Mouse (Mus musculus): Measurements from ENCODE around the gene Bach2. TPM values are rescaled to one million over a fixed set of nuclear protein-coding genes. Genes with fewer than 3 reads are reported as not detected.

Gene Bach2
- polyA plus RNA-seq, 1 experiment from 2014 or later: 6.7 TPM

DNA sequence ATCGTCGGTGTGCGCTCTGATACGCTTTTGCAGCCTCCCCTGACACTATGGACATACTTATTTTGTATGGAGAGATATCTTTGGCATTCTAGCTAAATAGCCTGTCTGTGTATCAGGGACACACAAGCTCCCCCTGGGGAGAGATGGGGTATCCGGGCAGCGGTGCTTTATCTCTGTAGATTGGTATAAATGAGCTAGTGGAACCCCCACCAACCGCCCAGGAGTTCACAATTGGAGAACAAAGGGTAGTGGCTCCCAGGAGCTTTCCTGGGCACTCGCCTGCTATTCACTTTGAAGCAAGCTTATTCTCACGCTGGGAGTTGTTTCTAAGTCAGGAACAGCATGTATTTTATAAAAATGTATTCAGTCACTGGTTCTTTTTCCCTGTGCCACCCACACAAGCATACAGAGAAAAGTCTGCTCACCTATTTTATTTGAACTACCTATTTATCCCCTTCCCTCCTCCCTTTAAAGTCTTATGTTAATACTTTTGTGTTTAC, 291.9 kb downstream of the Bach2 start:
- Histone ChIP-seq H3K9ac (ENCODE audit: low read length) (no peak overlapping the region), H3K9me3 (ENCODE audit: control insufficient read depth, low read length) (no peaks in the 10 kb centered on the region), H3K4me1 (replicated peaks; ENCODE audit: control insufficient read depth, insufficient read depth, low read length) (peaks cover 16% of the 10 kb centered on the region), H3K4me3 (ENCODE audit: low read depth, low read length) (no peak overlapping the region), H3K36me3 (ENCODE audit: control insufficient read depth, insufficient read depth, low read length) (no peaks in the 10 kb centered on the region), H3K27ac (ENCODE audit: low read depth) (peak overlapping the region; percentile 34; the same call in 1 of the 2 replicates), H3K27me3 (replicated peaks; ENCODE audit: control insufficient read depth, insufficient read depth, low read length) (no peaks in the 10 kb centered on the region), H3K4me2 (ENCODE audit: low read length) (peak overlapping the region; percentile 42)
- DNase-seq (ENCODE audit: low spot score) (peak; percentile 53), ATAC-seq (replicated peaks; ENCODE audit: low FRiP score, low TSS enrichment, low read depth) (no peak)
- 55% methylated on average over 9 of the region's 9 CpGs for WGBS

GRCm38 (mm10) chr4:32530921-32531846, 292.6 kb downstream of the Bach2 start:
- ATAC-seq (replicated peaks; ENCODE audit: low FRiP score, low TSS enrichment, low read depth): peak; percentile 64; the same call in 1 of the 2 replicates
- H3K9ac ChIP-seq (ENCODE audit: low read length): 0 out of 2 replicates have a peak overlapping the region, but pooled peaks have one; percentile 2
- no peaks in the 10 kb centered on the region for H3K9me3 ChIP-seq (ENCODE audit: control insufficient read depth, low read length)
- peak overlapping the region; percentile 15; the same call in 1 of the 2 replicates for H3K4me3 ChIP-seq (ENCODE audit: low read depth, low read length)
- peak overlapping the region; percentile 42 for H3K4me2 ChIP-seq (ENCODE audit: low read length)
- no peaks in the 10 kb centered on the region for H3K36me3 ChIP-seq (ENCODE audit: control insufficient read depth, insufficient read depth, low read length)
- 18% methylated on average over 28 of the region's 28 CpGs for WGBS
- peak overlapping the region; percentile 34 for H3K27ac ChIP-seq (ENCODE audit: low read depth)
- H3K27me3 ChIP-seq (replicated peaks; ENCODE audit: control insufficient read depth, insufficient read depth, low read length): no peaks in the 10 kb centered on the region
- H3K4me1 ChIP-seq (replicated peaks; ENCODE audit: control insufficient read depth, insufficient read depth, low read length): peaks cover 17% of the 10 kb centered on the region
- DNase-seq (ENCODE audit: low spot score): peak; percentile 65

GRCm38 (mm10) chr4:32532079-32532478, 293.5 kb downstream of the Bach2 start:
- peak overlapping the region; percentile 42 for H3K4me2 ChIP-seq (ENCODE audit: low read length)
- H3K9ac ChIP-seq (ENCODE audit: low read length): no peak overlapping the region
- no peaks in the 10 kb centered on the region for H3K9me3 ChIP-seq (ENCODE audit: control insufficient read depth, low read length)
- DNase-seq (ENCODE audit: low spot score) (no peak), ATAC-seq (replicated peaks; ENCODE audit: low FRiP score, low TSS enrichment, low read depth) (no peak)
- H3K4me1 ChIP-seq (replicated peaks; ENCODE audit: control insufficient read depth, insufficient read depth, low read length): peaks cover 24% of the 10 kb centered on the region
- no peak overlapping the region for H3K4me3 ChIP-seq (ENCODE audit: low read depth, low read length)
- no peaks in the 10 kb centered on the region for H3K36me3 ChIP-seq (ENCODE audit: control insufficient read depth, insufficient read depth, low read length)
- H3K27me3 ChIP-seq (replicated peaks; ENCODE audit: control insufficient read depth, insufficient read depth, low read length): no peaks in the 10 kb centered on the region
- peak overlapping the region; percentile 34 for H3K27ac ChIP-seq (ENCODE audit: low read depth)
- 57% methylated on average over 8 of the region's 8 CpGs for WGBS

DNA sequence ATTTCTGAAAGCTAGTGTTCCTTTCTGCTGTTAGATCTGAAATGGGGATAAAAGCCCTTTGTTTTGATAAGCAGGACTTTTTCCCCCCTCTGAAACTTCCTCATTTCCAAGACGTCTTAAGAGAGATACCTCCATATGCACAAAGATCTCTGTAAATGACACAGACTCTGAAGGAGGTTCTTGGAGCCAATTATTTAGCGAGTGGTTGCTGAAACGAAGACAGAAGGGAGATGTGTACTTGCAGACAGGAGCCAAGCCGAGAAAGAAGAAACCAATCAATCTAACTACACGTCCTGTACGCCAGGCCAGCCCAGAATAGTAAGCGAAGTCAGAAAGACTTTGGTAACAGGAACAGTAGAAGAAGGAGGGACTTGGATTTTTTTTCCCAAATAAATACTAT, 295.1 kb downstream of the Bach2 start:
- no peak overlapping the region for H3K27ac ChIP-seq (ENCODE audit: low read depth)
- ATAC-seq (replicated peaks; ENCODE audit: low FRiP score, low TSS enrichment, low read depth): no peak
- H3K9me3 ChIP-seq (ENCODE audit: control insufficient read depth, low read length): no peaks in the 10 kb centered on the region
- no peaks in the 10 kb centered on the region for H3K27me3 ChIP-seq (replicated peaks; ENCODE audit: control insufficient read depth, insufficient read depth, low read length)
- WGBS: 56% methylated on average over 7 of the region's 7 CpGs
- H3K36me3 ChIP-seq (ENCODE audit: control insufficient read depth, insufficient read depth, low read length): no peaks in the 10 kb centered on the region
- no peak overlapping the region for H3K4me3 ChIP-seq (ENCODE audit: low read depth, low read length)
- H3K9ac ChIP-seq (ENCODE audit: low read length): no peak overlapping the region
- H3K4me2 ChIP-seq (ENCODE audit: low read length): no peak overlapping the region
- H3K4me1 ChIP-seq (replicated peaks; ENCODE audit: control insufficient read depth, insufficient read depth, low read length): peaks cover 34% of the 10 kb centered on the region
- DNase-seq (ENCODE audit: low spot score): peak; percentile 38

DNA sequence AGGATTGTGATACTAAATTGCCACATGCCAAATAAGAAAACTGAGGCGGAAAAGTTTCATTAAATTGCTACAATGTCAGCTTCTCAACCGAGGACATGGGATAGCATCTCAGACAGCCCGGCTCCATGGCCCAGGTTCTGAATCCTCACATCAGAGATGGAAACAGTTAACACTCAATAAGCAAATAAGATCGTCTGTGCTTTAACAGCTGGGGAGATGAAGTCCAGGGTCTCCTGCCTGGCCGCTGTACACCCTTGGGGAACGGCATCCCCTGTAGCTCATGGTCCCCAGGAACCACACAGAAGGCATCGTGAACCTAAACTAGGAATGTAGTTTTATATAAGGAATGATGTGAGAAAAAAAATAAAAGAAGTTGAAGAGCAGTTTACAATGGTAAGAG, 297.0 kb downstream of the Bach2 start:
- ATAC-seq (replicated peaks; ENCODE audit: low FRiP score, low TSS enrichment, low read depth) (no peak), DNase-seq (ENCODE audit: low spot score) (peak; percentile 33)
- H3K27ac ChIP-seq (ENCODE audit: low read depth): no peak overlapping the region
- no peak overlapping the region for H3K4me3 ChIP-seq (ENCODE audit: low read depth, low read length)
- no peaks in the 10 kb centered on the region for H3K36me3 ChIP-seq (ENCODE audit: control insufficient read depth, insufficient read depth, low read length)
- H3K4me2 ChIP-seq (ENCODE audit: low read length): no peak overlapping the region
- H3K9me3 ChIP-seq (ENCODE audit: control insufficient read depth, low read length): no peaks in the 10 kb centered on the region
- H3K27me3 ChIP-seq (replicated peaks; ENCODE audit: control insufficient read depth, insufficient read depth, low read length): no peaks in the 10 kb centered on the region
- 71% methylated on average over 7 of the region's 7 CpGs for WGBS
- peaks cover 33% of the 10 kb centered on the region for H3K4me1 ChIP-seq (replicated peaks; ENCODE audit: control insufficient read depth, insufficient read depth, low read length)
- H3K9ac ChIP-seq (ENCODE audit: low read length): no peak overlapping the region

DNA sequence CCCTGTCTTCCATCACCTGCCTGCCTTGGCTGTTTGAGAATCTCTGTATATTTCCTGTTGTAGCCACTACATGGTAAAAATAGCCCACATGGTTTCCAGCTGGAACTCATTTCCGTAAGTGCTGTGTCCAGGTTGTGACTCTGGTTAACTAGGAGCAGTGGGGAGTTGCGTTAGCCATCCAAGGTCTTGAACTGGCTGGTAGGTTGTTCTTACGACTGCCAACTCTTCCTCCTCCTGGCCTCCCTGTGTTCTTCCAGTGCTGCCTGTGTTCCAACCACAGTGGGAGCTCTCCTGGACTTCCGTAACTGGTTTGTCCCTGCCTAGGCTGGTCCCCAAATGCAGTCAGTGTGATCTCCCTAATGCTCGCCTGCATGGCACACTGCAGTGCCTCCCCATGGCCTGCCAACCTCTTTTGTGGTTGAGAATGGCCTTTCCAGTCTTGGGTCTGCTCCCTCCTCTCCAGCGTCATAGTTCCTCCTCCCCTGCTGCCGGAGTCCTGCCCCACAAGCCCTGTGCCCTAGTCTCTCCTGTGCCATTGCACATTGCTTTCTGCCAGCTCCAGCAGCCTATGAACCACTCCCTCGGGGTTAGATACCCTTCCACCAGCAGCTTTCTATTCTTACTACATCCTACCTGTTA, 298.4 kb downstream of the Bach2 start:
- H3K27ac ChIP-seq (ENCODE audit: low read depth): no peak overlapping the region
- H3K36me3 ChIP-seq (ENCODE audit: control insufficient read depth, insufficient read depth, low read length): no peaks in the 10 kb centered on the region
- ATAC-seq (replicated peaks; ENCODE audit: low FRiP score, low TSS enrichment, low read depth) (no peak), DNase-seq (ENCODE audit: low spot score) (peak; percentile 50)
- H3K4me2 ChIP-seq (ENCODE audit: low read length): no peak overlapping the region
- no peaks in the 10 kb centered on the region for H3K9me3 ChIP-seq (ENCODE audit: control insufficient read depth, low read length)
- no peaks in the 10 kb centered on the region for H3K27me3 ChIP-seq (replicated peaks; ENCODE audit: control insufficient read depth, insufficient read depth, low read length)
- WGBS: 69% methylated on average over 8 of the region's 8 CpGs
- H3K9ac ChIP-seq (ENCODE audit: low read length): no peak overlapping the region
- peaks cover 23% of the 10 kb centered on the region for H3K4me1 ChIP-seq (replicated peaks; ENCODE audit: control insufficient read depth, insufficient read depth, low read length)
- no peak overlapping the region for H3K4me3 ChIP-seq (ENCODE audit: low read depth, low read length)

DNA sequence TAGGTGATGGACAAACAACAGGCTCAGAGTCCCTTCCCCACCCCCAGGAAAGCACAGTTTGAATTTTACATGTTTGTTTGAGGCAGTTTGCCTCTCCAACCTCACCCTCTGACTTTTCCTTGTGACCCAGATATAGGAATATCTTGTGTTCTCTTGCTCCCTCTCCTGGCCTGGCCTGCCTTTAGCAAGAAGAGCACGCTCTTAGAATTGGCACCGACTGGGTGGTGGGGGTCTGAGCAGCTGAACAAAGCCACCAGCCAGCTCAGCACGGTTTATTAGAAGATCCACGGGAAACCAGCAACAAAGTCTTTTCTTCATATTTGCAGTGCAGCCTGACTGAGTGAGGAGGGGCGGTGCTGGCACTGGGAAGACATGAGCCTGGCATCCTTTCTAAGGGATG, 299.5 kb downstream of the Bach2 start:
- ATAC-seq (replicated peaks; ENCODE audit: low FRiP score, low TSS enrichment, low read depth): peak; percentile 83
- DNase-seq (ENCODE audit: low spot score): peak; percentile 77
- Histone ChIP-seq H3K4me3 (ENCODE audit: low read depth, low read length) (no peak overlapping the region), H3K27me3 (replicated peaks; ENCODE audit: control insufficient read depth, insufficient read depth, low read length) (no peaks in the 10 kb centered on the region), H3K9me3 (ENCODE audit: control insufficient read depth, low read length) (no peaks in the 10 kb centered on the region), H3K4me2 (ENCODE audit: low read length) (no peak overlapping the region), H3K4me1 (replicated peaks; ENCODE audit: control insufficient read depth, insufficient read depth, low read length) (peaks cover 22% of the 10 kb centered on the region; the same call in 1 of the 2 replicates), H3K36me3 (ENCODE audit: control insufficient read depth, insufficient read depth, low read length) (no peaks in the 10 kb centered on the region), H3K9ac (ENCODE audit: low read length) (no peak overlapping the region), H3K27ac (ENCODE audit: low read depth) (no peak overlapping the region)
- 23% methylated on average over 5 of the region's 5 CpGs for WGBS

DNA sequence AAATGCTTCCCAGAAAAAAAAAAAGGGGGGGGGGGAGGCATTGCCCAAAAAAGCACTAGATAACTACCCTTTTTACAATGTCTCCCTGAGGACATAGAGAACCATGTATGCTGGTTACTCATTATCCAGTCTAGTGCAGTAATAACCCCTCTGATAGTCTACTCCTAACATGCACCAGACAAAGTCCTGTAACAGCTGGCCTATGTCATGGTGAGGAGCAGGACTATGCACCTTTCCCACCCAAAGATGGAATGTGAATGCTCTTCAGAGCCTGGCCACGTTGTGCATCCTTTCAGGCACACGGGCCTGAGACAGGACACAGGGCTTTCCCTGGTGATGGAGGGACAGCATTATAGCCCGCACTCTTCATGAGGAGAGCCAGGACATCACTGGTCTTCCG, 299.9 kb downstream of the Bach2 start:
- Histone ChIP-seq H3K4me1 (replicated peaks; ENCODE audit: control insufficient read depth, insufficient read depth, low read length) (peaks cover 22% of the 10 kb centered on the region; the same call in 1 of the 2 replicates), H3K4me3 (ENCODE audit: low read depth, low read length) (no peak overlapping the region), H3K9me3 (ENCODE audit: control insufficient read depth, low read length) (no peaks in the 10 kb centered on the region), H3K9ac (ENCODE audit: low read length) (no peak overlapping the region), H3K4me2 (ENCODE audit: low read length) (no peak overlapping the region), H3K27me3 (replicated peaks; ENCODE audit: control insufficient read depth, insufficient read depth, low read length) (no peaks in the 10 kb centered on the region), H3K27ac (ENCODE audit: low read depth) (no peak overlapping the region), H3K36me3 (ENCODE audit: control insufficient read depth, insufficient read depth, low read length) (no peaks in the 10 kb centered on the region)
- ATAC-seq (replicated peaks; ENCODE audit: low FRiP score, low TSS enrichment, low read depth): peak; percentile 76
- peak; percentile 50 for DNase-seq (ENCODE audit: low spot score)
- 37% methylated on average over 4 of the region's 4 CpGs for WGBS

Measured in intestine, embryonic 14.5 days (tissue).